Mouse (Mus musculus) hindbrain, embryonic 16.5 days (tissue): ENCODE measurements around the gene Ccnd2. TPM values are rescaled to one million over a fixed set of nuclear protein-coding genes. Genes with fewer than 3 reads are reported as not detected.

Experiments used
- ATAC-seq: fragments of 200-750 bp; cut with Nextera tagmentation; 2 replicates; pipeline ENCODE4 v1.8.0; 2017; ENCODE audit warnings: moderate TSS enrichment, moderate library complexity
- H3K27ac ChIP-seq: fragments of 300-500 bp; sonication (generic); 2 replicates; pipeline ENCODE4 v1.5.1; 2014; ENCODE audit warnings: low read depth, mild to moderate bottlenecking, control low read depth, low read length, moderate library complexity
- H3K27me3 ChIP-seq: fragments of 300-500 bp; sonication (generic); replicated peaks from 2 replicates; pipeline ENCODE4 v1.6.1; 2014; ENCODE audit warnings: low read length; ENCODE audit not compliant: control insufficient read depth, insufficient read depth
- H3K36me3 ChIP-seq: fragments of 300-500 bp; sonication (generic); 2 replicates; pipeline ENCODE4 v1.6.1; 2014; ENCODE audit warnings: mild to moderate bottlenecking, low read length, moderate library complexity, mixed read lengths; ENCODE audit not compliant: control insufficient read depth, insufficient read depth
- H3K4me1 ChIP-seq: fragments of 300-500 bp; sonication (generic); 2 replicates; pipeline ENCODE4 v1.6.1; 2014; ENCODE audit warnings: low read depth, low read length; ENCODE audit not compliant: control insufficient read depth, insufficient read depth
- H3K4me2 ChIP-seq: fragments of 300-500 bp; sonication (generic); 2 replicates; pipeline ENCODE4 v1.6.1; 2014; ENCODE audit warnings: mild to moderate bottlenecking, low read length, control low read depth, moderate library complexity
- H3K4me3 ChIP-seq: fragments of 300-500 bp; sonication (generic); 2 replicates; pipeline ENCODE4 v1.5.1; 2014; ENCODE audit warnings: mild to moderate bottlenecking, low read length, control low read depth, moderate library complexity
- H3K9ac ChIP-seq: fragments of 300-500 bp; sonication (generic); 2 replicates; pipeline ENCODE4 v1.6.1; 2014; ENCODE audit warnings: low read depth, mild to moderate bottlenecking, control low read depth, low read length, moderate library complexity
- H3K9me3 ChIP-seq: fragments of 300-500 bp; sonication (generic); 2 replicates; pipeline ENCODE4 v1.6.1; 2014; ENCODE audit warnings: mild to moderate bottlenecking, low read length, moderate library complexity; ENCODE audit not compliant: control insufficient read depth
- WGBS: fragments of 180-500 bp; shearing (Covaris S2); extraction: QIAGEN DNeasy Blood & Tissue Kit; methylation state at CpG from one replicate; pipeline ENCODE4 v1.1.7; 2014; 5-methylcytosine and 5-hydroxymethylcytosine counted together
- polyA plus RNA-seq: library from polyadenylated mRNA; unstranded; fragments of >200 nt; fragmentation: Nextera tagmentation; extraction: Ambion mirVana; gene quantifications from 2 replicates; pipeline ENCODE4 v1.2.1, GENCODE M21; 2015

The Ccnd2 gene
- polyA plus RNA-seq, 1 experiment from 2014 or later: 248 TPM

DNA sequence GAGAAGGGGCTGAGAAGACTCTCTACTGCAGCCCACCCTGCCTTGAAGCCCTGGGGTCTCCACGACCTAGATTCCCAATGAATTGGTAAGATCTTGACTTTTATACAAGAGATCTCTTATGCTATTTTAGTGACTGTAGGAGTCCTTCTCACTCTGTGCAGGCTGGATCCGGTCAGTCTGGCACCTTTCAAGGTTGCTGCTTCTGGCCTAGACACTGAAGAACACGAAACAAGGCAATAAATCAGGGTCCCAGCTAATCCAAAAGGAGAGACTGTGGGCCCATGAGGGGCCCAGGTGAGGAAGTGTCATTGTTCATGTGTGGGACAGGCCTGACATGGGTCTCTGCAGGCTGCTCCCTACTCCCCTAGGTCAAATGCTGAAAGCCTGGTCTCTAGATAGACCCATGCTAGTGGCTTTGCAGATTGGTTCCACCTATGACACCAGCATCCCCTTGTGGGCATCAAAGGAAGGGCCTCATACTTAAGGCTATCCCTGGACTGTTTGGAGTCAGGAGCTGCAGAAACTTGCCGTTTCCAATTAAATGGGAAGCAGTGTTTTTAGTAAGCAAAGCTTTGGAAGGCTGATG lies 29.7 kb downstream of the Ccnd2 start:
- ATAC-seq: no peak
- no peaks in the 10 kb centered on the region for H3K9me3 ChIP-seq
- no peak overlapping the region for H3K27ac ChIP-seq
- 87% methylated on average over 4 of the region's 4 CpGs for WGBS
- no peak overlapping the region for H3K4me2 ChIP-seq
- H3K27me3 ChIP-seq: no peaks in the 10 kb centered on the region
- no peak overlapping the region for H3K9ac ChIP-seq
- no peaks in the 10 kb centered on the region for H3K36me3 ChIP-seq
- no peak overlapping the region for H3K4me3 ChIP-seq
- no peaks in the 10 kb centered on the region for H3K4me1 ChIP-seq

DNA sequence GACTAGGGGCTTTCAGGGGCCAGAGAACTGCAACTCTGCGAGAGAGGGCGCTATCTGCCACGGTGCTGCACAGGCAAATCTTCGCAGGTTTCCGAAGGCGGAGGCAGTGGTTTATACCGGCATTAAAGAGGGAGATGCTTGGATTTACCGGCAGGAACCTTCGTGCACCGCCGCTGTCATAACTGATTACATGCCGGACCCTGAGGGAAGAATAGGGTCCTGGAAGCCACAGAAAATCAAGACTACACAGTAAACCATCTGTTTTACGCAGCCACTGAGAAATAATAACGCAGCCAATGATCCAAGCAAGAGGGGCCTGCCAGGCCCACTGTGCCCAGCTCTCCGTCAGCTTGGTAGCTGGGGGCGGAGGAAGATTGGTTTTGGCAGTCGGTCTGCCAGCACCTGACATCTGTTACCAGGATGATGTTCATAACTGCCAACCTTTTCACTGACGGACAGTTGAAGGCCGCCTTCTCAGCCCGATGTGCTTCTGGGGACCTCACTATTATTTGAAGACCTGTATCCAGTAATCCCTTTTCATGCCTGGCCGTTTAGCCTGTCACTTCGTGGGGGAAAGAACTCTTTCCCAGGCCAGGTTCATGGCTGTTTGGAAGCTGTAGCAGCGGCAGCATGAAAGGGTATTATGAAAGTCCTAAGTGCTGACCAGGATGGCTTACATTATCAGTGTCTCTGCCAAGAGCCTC lies 37.1 kb downstream of the Ccnd2 start:
- Histone ChIP-seq H3K36me3 (no peaks in the 10 kb centered on the region), H3K4me3 (no peak overlapping the region), H3K9ac (no peak overlapping the region), H3K9me3 (no peaks in the 10 kb centered on the region), H3K4me1 (no peaks in the 10 kb centered on the region), H3K4me2 (no peak overlapping the region; the same call in 1 of the 2 replicates), H3K27ac (peak overlapping the region; percentile 9; the same call in 1 of the 2 replicates), H3K27me3 (no peaks in the 10 kb centered on the region)
- WGBS: 42% methylated on average over 23 of the region's 23 CpGs
- ATAC-seq: peak; percentile 76; the same call in 1 of the 2 replicates

DNA sequence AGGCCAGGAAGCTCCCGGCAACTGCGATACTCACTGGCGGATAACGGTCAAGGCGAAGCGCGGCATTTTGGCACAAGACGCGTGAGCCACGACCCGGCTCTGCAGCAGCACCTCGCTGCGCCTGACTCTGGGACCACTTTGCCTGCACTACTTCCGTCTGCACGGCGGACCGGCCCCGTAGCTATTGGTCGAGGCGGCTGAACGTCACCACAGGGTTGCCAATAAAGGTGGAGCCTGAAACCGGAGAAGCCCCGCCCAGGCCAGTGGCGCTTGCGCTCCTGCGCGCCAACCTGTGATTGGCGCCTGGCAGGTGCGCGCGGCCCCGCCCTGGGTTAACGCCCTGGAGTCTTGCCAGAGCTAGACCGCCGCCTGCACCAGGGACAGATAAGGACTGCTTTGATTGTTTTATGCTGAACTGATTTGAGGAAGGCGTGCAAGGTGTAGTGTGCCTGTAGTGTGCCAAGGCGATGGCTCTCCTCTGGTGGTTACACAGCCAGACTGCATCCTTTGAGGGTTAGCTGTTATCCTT lies 42.5 kb downstream of the Ccnd2 start, which contains the start of gene Tigar:
Gene Tigar, minus strand, starts transcription at position 156 of the 529 bp plus-strand sequence.
- no peak within 1 kb of the TSS; the same call in 1 of the 2 replicates for H3K27ac ChIP-seq
- no peaks in the 10 kb centered on the region for H3K9me3 ChIP-seq
- H3K4me3 ChIP-seq: peak within 1 kb of the TSS; percentile 56
- peak; percentile 100 for ATAC-seq
- H3K4me2 ChIP-seq: peak within 1 kb of the TSS; percentile 85
- no peaks in the 10 kb centered on the region for H3K27me3 ChIP-seq
- no peaks in the 10 kb centered on the region for H3K36me3 ChIP-seq
- H3K9ac ChIP-seq: peak within 1 kb of the TSS; percentile 59
- peaks cover 8% of the 10 kb centered on the region for H3K4me1 ChIP-seq
- under 1% methylated on average over 37 of the region's 37 CpGs for WGBS

DNA sequence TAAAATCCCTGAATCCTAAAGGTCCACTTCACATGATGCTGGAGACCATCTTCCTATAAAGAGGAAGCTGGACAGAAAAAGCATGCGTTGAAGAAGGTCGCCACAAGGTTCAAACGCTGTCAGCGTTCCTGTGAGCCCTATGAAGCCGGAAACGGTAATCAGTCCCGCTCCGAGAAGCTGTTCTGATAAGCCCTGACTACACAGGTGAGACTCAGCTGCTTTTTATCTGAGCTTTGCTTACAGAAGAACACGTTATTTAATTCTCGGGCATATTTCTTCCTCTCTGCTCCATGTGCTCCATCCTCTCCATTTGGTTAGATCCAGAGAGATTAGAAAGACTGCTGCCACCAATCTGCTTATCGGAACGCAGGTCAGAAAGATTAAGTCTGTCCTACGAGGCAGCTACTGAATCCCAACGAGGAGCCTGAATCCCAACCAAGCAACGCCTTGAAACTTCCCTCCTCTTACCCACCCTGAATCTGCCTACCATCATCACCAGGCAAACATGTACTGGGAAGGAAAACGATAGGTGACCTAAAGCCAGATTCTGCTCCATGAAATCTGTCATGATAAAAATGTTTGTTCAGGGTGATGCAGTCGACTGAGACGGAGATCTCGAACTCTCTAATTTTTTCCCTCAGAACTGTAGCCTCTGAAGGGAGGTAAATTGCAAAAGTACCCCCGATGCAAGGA lies 43.5 kb downstream of the Ccnd2 start:
- Histone ChIP-seq H3K36me3 (no peaks in the 10 kb centered on the region), H3K27me3 (no peaks in the 10 kb centered on the region), H3K27ac (no peak overlapping the region), H3K9ac (peak overlapping the region; percentile 59), H3K4me2 (peak overlapping the region; percentile 85), H3K4me1 (peaks cover 8% of the 10 kb centered on the region), H3K4me3 (peak overlapping the region; percentile 56), H3K9me3 (no peaks in the 10 kb centered on the region)
- 43% methylated on average over 20 of the region's 20 CpGs for WGBS
- ATAC-seq: no peak

GRCm38 (mm10) chr6:127107413-127107812 lies 44.6 kb downstream of the Ccnd2 start:
- H3K27me3 ChIP-seq: no peaks in the 10 kb centered on the region
- no peak for ATAC-seq
- H3K36me3 ChIP-seq: no peaks in the 10 kb centered on the region
- no peak overlapping the region for H3K4me3 ChIP-seq
- H3K9me3 ChIP-seq: no peaks in the 10 kb centered on the region
- H3K9ac ChIP-seq: no peak overlapping the region
- H3K27ac ChIP-seq: no peak overlapping the region
- H3K4me2 ChIP-seq: no peak overlapping the region
- H3K4me1 ChIP-seq: peaks cover 8% of the 10 kb centered on the region

GRCm38 (mm10) chr6:127106726-127107125 lies 45.3 kb downstream of the Ccnd2 start:
- Histone ChIP-seq H3K27me3 (no peaks in the 10 kb centered on the region), H3K4me3 (no peak overlapping the region)
- WGBS: 50% methylated on average over 5 of the region's 5 CpGs

DNA sequence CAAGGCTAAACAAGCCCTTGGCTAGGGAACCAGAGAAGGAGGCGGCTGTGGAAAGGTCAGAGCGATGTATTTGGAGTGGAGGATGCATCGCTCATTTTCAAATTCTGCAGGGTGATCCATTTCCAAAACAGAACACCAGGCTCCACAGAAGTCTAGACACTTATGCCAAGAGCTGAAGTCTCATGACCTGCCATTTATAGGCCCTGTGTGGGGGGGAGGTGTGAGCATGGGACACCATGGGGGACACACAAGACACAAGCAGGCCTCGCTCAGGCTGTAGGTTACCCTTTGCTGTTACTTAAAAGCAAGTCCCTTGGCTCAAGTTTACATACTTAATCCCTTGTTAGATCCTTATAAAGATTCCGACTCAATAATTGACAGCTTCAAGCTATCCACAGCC lies 45.8 kb downstream of the Ccnd2 start:
- Histone ChIP-seq H3K9ac (no peak overlapping the region), H3K9me3 (no peaks in the 10 kb centered on the region), H3K4me2 (no peak overlapping the region), H3K4me1 (peaks cover 8% of the 10 kb centered on the region), H3K4me3 (no peak overlapping the region), H3K36me3 (no peaks in the 10 kb centered on the region), H3K27ac (no peak overlapping the region), H3K27me3 (no peaks in the 10 kb centered on the region)
- 86% methylated on average over 5 of the region's 5 CpGs for WGBS
- no peak for ATAC-seq

More at GRCm38 (mm10) chr6:127106726-127107125, 45.3 kb downstream of the Ccnd2 start:
- no peaks in the 10 kb centered on the region for H3K9me3 ChIP-seq
- H3K36me3 ChIP-seq: no peaks in the 10 kb centered on the region
- ATAC-seq: no peak
- H3K4me1 ChIP-seq: peaks cover 8% of the 10 kb centered on the region
- no peak overlapping the region for H3K4me2 ChIP-seq
- H3K9ac ChIP-seq: no peak overlapping the region
- no peak overlapping the region for H3K27ac ChIP-seq

DNA sequence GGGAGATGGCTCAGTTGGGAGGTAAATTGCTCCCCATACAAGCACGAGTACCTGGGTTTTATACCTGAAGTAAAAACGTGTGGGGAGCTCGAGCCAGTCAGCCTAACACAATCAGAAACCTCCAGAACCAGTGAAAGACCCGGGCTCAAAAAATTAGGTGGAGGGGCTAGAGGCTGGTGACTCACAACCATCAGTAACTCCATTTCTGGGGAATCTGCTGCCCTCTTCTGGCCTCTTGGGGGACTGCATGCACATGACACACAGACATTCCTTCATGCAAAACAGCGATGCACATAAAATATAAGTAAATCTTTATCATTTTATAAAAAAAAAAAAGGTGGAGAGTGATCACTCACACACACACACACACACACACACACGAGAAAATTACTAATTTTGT lies 46.9 kb downstream of the Ccnd2 start:
- H3K27me3 ChIP-seq: no peaks in the 10 kb centered on the region
- peaks cover 8% of the 10 kb centered on the region for H3K4me1 ChIP-seq
- no peaks in the 10 kb centered on the region for H3K9me3 ChIP-seq
- H3K4me2 ChIP-seq: no peak overlapping the region
- 72% methylated on average over 6 of the region's 6 CpGs for WGBS
- no peak for ATAC-seq
- no peak overlapping the region for H3K9ac ChIP-seq
- no peak overlapping the region for H3K4me3 ChIP-seq
- no peak overlapping the region for H3K27ac ChIP-seq
- no peaks in the 10 kb centered on the region for H3K36me3 ChIP-seq
